Comparison of ENCODE assay signal across 8 mouse cellular contexts in genomic region chr2:163203635-163204547, GRCm38 (mm10). TPM values are rescaled to one million over a fixed set of nuclear protein-coding genes. Genes with fewer than 3 reads are reported as not detected.
DNase-seq lines count a peak whose midpoint lies in the region; ATAC-seq and TF ChIP-seq lines count a peak whose summit lies in the region.

No protein-coding gene starts in this region.

- no peaks in the 10 kb centered on the region for H3K36me3 ChIP-seq in heart, postnatal 0 days (replicated peaks; ENCODE audit: control insufficient read depth, insufficient read depth, low read length)
- H3K36me3 ChIP-seq in liver, embryonic 15.5 days (replicated peaks) = no peaks in the 10 kb centered on the region

- H3K27me3 ChIP-seq in heart, postnatal 0 days (ENCODE audit: control insufficient read depth, insufficient read depth, low read length) = peaks cover 30% of the 10 kb centered on the region
- peaks cover 70% of the 10 kb centered on the region for H3K27me3 ChIP-seq in liver, embryonic 15.5 days

- 1% methylated on average over 75 of the region's 75 CpGs for WGBS in heart, postnatal 0 days
- WGBS in liver, embryonic 15.5 days (ENCODE audit: insufficient replicate concordance) = 2% methylated on average over 75 of the region's 75 CpGs
- 2% methylated on average over 75 of the region's 75 CpGs for WGBS in olfactory bulb, adult 2 months

- no peak for TF ChIP-seq CTCF in heart, postnatal 0 days (IDR thresholded peaks at IDR 0.05; ENCODE audit: low read depth)
- no peak for TF ChIP-seq CTCF in olfactory bulb, adult 2 months (IDR thresholded peaks at IDR 0.05; ENCODE audit: insufficient read depth, low read depth, low read length)

- TF ChIP-seq EP300 in heart, postnatal 0 days (IDR thresholded peaks at IDR 0.05; ENCODE audit: low read depth) = no peak

- DNase-seq in right cerebral cortex, postnatal 4 days = peak; percentile 23
- DNase-seq in right cerebral cortex, postnatal 36 days (ENCODE audit: low spot score in 2 of 2) = no peak
- peak; percentile 53 for DNase-seq in embryo, embryonic 10.5 days (ENCODE audit: low spot score)
- no peak for DNase-seq in heart, postnatal 0 days (ENCODE audit: low spot score)
- no peak for DNase-seq in ovary, postnatal 10 days (ENCODE audit: low spot score)
- no peak for DNase-seq in kidney, postnatal 25 days

- no peak for ATAC-seq in heart, postnatal 0 days (ENCODE audit: insufficient read depth, low read depth)
- ATAC-seq in liver, embryonic 15.5 days (ENCODE audit: insufficient read depth) = no peak

- H3K4me1 ChIP-seq in heart, postnatal 0 days (ENCODE audit: control insufficient read depth, insufficient read depth) = peaks cover 7% of the 10 kb centered on the region
- peaks cover 22% of the 10 kb centered on the region for H3K4me1 ChIP-seq in liver, embryonic 15.5 days (replicated peaks)
- H3K4me1 ChIP-seq in olfactory bulb, adult 2 months (ENCODE audit: control insufficient read depth, insufficient read depth, low read length) = peaks cover 25% of the 10 kb centered on the region

- H3K4me2 ChIP-seq in heart, postnatal 0 days (ENCODE audit: low read depth, low read length) = peak overlapping the region; percentile 88
- H3K4me2 ChIP-seq in liver, embryonic 15.5 days = peak overlapping the region; percentile 69

- H3K27ac ChIP-seq in heart, postnatal 0 days (ENCODE audit: low read depth) = no peak overlapping the region
- no peak overlapping the region for H3K27ac ChIP-seq in liver, embryonic 15.5 days (replicated peaks)
- peak overlapping the region; percentile 53 for H3K27ac ChIP-seq in olfactory bulb, adult 2 months (ENCODE audit: insufficient read depth, low read depth, low read length)

- peak overlapping the region; percentile 58 for H3K4me3 ChIP-seq in heart, postnatal 0 days (ENCODE audit: low read depth, low read length)
- H3K4me3 ChIP-seq in liver, embryonic 15.5 days (replicated peaks) = peak overlapping the region; percentile 48
- peak overlapping the region; percentile 70 for H3K4me3 ChIP-seq in olfactory bulb, adult 2 months (ENCODE audit: insufficient read depth, low read depth, low read length)

- 0 out of 2 replicates have a peak, but pooled peaks have one; percentile 23 for TF ChIP-seq POLR2A in olfactory bulb, adult 2 months (IDR thresholded peaks at IDR 0.05; ENCODE audit: insufficient read depth, low read depth, low read length)

- 0 out of 2 replicates have a peak, but pooled peaks cover 5% of the 10 kb centered on the region for H3K9me3 ChIP-seq in heart, postnatal 0 days (replicated peaks; ENCODE audit: control insufficient read depth, low read length)
- H3K9me3 ChIP-seq in liver, embryonic 15.5 days (replicated peaks) = no peaks in the 10 kb centered on the region

- peak overlapping the region; percentile 37 for H3K9ac ChIP-seq in heart, postnatal 0 days (replicated peaks; ENCODE audit: low read depth, low read length)
- H3K9ac ChIP-seq in liver, embryonic 15.5 days = no peak overlapping the region

RNA-seq across cellular contexts. Expression of gene Tox2, which starts 1.0 kb away (rescaled TPM):
- 0.19 and 1.0 TPM in 2 replicates for total RNA-seq in heart, postnatal 0 days (2014; rRNA removed; ENCODE audit: low replicate concordance)
- 1.2 and 1.7 TPM in 2 replicates for polyA plus RNA-seq in heart, postnatal 0 days (2015; fragmentation: Nextera tagmentation; extraction: Ambion mirVana)
- 0.46 and 0.69 TPM in 2 replicates for polyA plus RNA-seq in liver, embryonic 15.5 days (2015; fragmentation: Nextera tagmentation; extraction: Ambion mirVana)
- polyA plus RNA-seq in olfactory bulb, adult 2 months (2012; ENCODE audit: insufficient read depth, insufficient read length, low replicate concordance, missing spikeins) = not detected in 2 replicates

Comparison
In these comparisons a context has a peak if more than half of its experiments do, and no peak if none do; other contexts are left out.
1. DNase-seq: peak in right cerebral cortex, postnatal 4 days (single experiment) and embryo, embryonic 10.5 days (single experiment); none in right cerebral cortex, postnatal 36 days (0 of 2), heart, postnatal 0 days (single experiment), ovary, postnatal 10 days (single experiment) and kidney, postnatal 25 days (0 of 2).
2. Peak in every context shown above with its lines, with median percentiles within 50 percentile points of each other: H3K4me3 ChIP-seq.